Mouse (Mus musculus): Measurements from ENCODE around the gene Rhbdd2.
A peak's percentile ranks its signal among the peaks of the same experiment; 100 is the strongest.
"Not testable (repeated sequence)": the region's sequence is repeated elsewhere in the genome, so short reads cannot be mapped to it uniquely, and the experiment has no call there.

Gene Rhbdd2

DNA sequence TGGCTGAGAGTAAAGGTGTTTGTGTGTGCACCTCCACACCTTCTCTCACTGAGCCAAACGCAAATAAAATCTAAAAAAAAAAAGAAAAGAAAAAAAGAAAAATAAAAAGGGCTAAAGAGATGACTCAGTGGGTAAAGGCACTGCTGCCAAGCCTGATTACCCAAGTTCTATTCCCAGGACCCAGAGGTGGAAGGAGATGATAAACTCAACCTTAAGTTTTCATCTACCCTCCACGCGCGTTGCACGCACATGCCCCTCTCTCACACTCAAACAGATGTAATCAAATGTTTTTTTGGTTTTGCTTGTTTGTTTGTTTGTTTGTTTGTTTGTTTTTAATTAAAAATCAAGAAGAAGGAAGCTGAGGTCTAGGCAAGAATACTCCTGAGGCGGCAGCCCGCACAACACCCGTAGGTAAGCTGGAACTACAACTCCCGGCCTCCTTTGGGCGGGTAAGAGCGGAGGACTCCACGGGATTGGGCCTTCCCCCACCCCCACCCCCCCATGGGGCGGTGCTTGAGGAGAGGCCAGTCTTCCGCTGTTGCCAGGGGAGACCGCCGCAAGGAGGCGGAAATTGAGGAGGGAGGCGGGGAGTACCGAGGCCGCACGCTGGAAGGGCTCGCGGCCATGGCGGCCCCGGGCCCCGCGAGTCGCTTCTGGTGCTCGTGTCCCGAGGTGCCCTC, at the start of gene Rhbdd2:
Rhbdd2 (plus strand) TSS at position 502 of the 680 bp plus-strand sequence.
- DNase-seq (ENCODE audit: low spot score): peak; percentile 98

DNA sequence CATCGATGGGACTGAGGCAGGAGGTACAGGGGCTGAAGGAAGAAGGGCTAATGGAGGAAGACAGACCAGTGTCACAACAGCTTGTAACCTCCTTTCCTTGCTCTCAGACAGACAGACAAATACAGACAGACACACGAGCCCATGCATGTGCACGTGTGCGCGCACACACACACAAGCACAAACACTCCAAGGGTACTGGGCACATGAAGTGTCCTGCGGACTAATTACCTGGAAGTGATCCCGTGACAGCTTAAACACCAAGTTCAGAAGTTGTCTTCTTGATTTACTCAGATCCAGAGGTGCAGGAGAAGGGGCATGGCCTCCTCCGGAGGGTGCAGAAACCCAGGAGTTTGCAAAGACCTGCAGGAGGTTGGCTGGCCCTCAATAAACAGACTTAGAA, 46.7 kb upstream of the Rhbdd2 start:
- DNase-seq (ENCODE audit: low spot score): no peak

DNA sequence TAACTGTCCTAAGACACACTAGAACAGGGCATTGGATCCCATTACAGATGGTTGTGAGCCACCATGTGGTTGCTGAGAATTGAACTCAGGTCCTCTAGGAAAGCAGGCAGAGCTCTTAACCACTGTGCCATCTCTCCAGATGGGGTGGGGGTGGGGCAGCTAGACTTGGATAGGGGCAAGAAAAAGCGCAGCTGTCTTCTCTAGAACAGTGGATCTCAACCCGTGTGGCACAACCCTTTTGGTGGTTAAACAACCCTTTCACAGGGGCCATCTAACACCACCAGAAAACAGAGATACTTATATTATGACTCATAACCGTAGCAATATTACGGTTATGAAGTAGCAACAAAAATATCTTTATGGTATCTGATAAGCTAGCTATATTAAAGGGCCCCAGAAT, 44.7 kb upstream of the Rhbdd2 start:
- no peak for DNase-seq (ENCODE audit: low spot score)

DNA sequence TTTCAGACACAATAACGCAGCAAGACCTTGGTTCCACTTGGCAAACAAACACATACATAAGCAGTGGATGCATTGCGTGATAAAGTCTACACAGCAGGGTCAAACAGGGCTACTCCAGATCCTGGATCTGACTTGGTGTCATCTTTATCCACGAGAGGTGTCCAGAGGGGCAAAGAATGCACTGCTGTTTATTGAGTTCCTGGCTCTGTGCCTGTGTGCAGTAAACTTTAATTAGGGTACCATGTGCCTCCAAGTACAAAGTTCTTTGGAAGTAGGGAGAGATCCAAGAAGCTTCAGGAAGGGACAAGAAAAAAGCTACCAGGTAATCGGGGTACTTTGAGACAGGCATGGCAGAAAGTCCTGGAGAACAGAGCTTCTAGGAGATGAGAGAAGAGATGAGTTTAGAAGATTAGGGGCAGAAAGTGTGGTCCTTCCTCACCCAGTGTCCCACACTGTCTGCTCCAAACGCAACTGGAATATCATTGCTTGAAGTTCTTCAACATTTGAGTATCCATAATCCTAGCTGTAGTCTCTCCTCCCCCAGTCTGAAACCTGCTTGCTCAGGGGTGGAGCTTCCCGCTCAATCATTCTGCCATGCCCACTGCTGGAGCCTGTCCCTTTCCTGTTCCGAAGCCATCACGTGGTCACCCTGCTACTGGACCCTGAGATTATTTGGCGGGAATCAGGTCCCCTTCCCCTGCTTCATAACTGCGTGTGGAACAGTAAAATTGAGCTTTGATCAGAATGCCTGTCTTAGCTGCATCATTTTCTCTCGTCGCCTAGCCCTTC, 42.2 kb upstream of the Rhbdd2 start:
- no peak for DNase-seq (ENCODE audit: low spot score)

DNA sequence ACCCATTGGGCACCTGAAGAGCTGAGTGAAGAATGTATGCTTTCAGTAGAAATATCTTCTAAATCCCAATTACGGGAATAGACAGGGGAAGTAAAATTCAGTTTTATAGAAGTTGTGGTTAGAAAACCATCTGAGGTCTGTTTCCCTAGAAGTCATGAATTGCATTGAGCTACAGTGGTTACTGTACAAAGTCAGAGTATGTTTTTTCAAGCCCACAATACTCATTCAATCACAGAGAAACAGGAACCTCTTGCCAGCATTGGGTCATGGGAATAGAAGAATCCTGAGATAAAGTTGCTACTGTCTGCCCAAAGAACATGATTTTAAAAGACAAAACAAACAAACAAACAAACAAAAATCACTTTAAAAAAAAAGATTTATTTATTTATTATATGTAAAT, 27.8 kb upstream of the Rhbdd2 start:
- DNase-seq (ENCODE audit: low spot score): not testable (repeated sequence)

DNA sequence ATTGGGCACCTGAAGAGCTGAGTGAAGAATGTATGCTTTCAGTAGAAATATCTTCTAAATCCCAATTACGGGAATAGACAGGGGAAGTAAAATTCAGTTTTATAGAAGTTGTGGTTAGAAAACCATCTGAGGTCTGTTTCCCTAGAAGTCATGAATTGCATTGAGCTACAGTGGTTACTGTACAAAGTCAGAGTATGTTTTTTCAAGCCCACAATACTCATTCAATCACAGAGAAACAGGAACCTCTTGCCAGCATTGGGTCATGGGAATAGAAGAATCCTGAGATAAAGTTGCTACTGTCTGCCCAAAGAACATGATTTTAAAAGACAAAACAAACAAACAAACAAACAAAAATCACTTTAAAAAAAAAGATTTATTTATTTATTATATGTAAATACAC, 25.7 kb upstream of the Rhbdd2 start:
- not testable (repeated sequence) for DNase-seq (ENCODE audit: low spot score)

DNA sequence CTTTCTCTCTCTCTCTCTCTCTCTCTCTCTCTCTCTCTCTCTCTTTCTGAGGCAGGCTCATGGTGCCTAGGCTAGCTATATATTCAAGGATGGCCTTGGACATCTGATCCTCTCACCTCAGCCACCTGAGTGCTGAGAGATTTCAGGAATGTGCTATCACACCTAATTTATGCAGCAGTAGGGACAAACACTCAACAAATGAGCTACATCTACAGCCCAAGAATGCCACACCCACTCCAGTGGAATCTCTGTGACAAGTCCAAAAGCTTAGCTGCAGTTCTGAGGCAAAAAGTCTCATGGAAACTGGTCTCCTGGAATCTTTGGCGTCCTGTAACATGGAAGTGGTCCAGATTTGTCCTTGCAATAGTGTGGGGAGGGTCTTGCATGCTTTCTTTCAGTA, 24.8 kb upstream of the Rhbdd2 start:
- DNase-seq (ENCODE audit: low spot score): no peak

DNA sequence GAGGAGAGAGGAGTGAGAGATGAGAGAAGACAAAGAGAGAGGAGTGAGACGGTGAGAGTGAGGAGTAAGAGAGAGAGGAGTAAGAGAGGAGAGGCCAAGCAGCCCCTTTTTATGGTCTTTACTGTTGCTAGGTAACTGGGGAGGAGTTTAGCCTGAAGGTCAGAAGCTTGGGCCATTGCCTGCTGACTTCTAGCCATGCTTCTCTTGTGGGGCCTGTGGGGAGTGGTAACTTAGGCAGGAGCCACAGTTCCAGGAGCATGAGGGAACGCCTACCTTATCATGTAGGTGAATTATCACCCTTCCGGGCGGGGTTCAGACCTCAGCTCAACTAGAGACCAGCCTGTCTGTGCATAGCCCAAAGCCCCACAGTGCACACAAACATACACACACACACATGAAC, 22.6 kb upstream of the Rhbdd2 start:
- DNase-seq (ENCODE audit: low spot score): no peak

DNA sequence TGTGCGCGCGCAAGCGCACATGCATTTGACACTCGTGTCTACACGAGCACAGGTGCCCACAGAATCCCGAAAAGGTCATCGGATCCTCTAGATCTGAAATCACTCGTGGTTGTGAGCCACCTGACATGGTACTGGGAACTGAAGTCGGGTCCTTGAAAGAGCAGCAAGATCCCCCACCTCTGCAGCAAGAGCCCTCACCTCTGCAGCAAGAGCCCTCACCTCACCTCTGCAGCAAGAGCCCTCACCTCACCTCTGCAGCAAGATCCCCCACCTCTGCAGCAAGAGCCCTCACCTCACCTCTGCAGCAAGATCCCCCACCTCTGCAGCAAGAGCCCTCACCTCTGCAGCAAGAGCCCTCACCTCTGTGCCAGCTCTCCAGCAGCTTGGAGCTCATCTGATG, 12.7 kb upstream of the Rhbdd2 start:
- not testable (repeated sequence) for DNase-seq (ENCODE audit: low spot score)

DNA sequence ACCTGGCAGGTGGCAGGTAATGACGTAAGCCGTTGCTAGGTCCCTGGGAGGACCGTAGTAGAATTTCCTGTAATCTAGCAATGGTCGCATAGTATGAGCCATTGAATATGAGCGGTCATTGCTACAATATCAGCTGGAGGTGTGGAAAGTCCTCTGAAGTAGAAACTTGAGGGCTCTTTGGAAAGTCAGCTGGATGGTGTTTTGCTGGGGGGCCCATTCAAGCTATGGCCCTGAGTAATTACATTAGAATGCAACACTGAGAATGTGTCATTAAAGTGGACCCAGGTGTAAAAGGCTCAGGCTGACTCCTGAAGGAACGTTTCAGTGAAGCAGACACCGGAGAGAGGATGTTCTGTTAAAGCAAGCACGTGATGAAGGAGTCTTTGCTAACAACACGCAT, 11.9 kb upstream of the Rhbdd2 start:
- no peak for DNase-seq (ENCODE audit: low spot score)

DNA sequence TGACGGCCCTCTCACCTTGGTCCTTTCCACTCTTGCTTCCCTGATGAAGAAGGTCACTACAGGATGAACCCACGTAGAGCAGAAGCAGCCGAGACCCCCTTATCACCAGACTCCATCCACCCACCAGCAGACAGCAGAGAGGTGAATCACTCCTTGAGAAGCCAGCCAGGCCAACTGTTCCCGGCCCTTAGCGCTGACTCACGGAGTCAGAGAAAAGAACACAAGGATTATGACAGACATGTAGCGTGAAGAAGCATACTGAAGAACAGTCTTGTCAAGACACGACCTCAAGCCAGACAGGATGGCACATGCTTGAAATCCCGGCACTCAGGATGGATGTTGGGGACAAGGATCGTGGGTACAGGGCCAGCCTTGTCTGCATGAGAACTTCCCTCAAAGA, 10.7 kb upstream of the Rhbdd2 start:
- DNase-seq (ENCODE audit: low spot score): no peak

DNA sequence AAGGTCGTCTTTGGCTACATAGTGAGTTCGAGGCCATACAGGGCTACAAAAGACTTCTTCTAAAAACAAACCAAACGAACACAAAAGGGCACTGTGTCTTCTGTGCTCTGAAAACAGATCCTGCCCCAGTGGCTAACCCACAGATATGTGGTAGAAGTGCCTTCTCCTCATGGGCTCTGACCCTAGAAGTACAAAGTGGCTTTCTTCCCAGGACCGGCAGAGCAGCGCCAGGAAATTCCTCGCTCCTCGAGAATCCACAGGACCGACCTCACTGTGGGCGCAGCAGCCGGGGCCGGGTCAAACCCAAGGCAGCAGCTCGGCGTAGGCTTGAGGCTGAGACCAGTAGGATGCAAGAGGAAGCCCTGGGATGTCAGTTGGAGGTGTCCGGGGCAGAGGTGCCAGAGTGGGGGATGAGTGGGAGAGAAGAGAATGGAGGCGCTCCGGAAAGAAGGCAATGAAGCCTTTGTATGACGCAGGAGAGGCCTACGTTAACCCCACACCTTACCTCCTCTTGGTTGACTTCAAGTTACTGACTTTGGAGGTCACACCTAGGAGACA, 9.3 kb upstream of the Rhbdd2 start:
- no peak for DNase-seq (ENCODE audit: low spot score)

DNA sequence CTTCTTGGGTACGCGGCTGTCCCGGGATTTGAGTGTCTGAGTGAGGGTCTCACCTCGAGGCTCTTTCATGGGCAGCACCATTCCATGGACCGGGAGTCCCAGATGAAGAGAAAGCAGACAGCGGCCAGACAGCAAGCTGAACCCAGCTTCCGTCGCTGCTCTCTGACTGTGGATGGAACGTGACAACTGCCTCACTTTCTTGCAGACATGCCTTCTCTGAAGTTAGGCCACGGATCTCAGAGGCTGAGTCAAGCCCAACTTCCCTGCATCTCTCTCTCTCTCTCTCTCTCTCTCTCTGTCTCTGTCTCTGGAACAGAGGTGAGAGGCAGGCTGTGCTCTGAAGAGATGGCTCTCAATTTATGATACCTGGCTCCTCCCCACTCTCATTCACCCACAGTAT, 3.5 kb upstream of the Rhbdd2 start:
- DNase-seq (ENCODE audit: low spot score): no peak

DNA sequence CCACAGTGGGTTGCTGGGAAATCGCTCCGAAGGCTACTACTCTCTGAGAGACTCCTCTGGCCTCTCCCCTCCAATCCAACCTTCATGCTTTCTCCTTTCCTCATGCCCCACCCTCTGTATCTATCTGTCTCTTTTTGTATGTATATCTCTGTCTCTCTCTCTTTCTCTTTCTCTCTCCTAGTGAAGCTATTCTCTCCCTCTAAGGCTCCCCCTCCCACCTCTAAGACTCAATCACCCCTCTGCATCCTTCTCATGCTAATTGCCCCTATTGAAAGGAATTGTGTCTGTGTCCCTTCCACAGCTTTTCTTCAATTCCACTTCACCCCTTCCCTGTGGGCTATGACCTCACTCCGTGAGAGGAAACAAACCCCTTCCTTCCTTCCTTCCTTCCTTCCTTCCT, 3.0 kb upstream of the Rhbdd2 start:
- DNase-seq (ENCODE audit: low spot score): no peak

DNA sequence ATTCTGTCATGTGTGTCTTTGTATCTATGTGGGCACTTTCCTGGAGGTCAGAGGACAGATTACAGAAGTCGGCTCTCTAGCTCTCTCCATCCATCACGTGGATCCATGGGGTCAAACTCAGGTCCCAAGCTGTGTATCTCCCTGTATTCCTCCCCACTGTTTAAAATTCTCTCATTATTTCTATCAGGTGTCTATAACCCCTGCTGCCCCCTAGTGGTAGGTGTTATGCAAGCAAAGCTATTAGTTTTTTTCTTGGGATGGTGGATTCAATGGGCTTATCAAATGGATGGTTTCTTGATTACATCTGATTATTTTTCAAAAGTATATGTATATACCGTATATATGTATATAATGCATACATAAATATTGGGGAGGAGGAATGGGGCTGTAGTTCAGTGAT, 1.8 kb upstream of the Rhbdd2 start:
- no peak for DNase-seq (ENCODE audit: low spot score)

DNA sequence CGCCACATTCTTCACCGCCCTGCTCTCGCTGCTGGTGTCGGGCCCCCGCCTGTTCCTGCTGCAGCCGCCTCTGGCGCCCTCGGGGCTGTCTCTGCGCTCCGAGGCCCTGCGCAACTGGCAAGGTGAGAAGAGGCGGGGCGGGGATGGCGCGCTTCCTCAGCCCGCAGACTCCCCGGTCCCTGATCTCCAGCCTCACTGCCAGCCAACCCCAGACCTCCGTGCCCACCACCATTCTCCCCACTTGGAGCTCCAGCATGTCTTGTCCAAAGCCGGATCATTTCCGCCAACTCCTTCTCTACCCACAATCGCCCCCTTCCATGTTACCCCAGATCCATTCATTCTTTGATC, 353 bp downstream of the Rhbdd2 start:
- DNase-seq (ENCODE audit: low spot score): no peak

DNA sequence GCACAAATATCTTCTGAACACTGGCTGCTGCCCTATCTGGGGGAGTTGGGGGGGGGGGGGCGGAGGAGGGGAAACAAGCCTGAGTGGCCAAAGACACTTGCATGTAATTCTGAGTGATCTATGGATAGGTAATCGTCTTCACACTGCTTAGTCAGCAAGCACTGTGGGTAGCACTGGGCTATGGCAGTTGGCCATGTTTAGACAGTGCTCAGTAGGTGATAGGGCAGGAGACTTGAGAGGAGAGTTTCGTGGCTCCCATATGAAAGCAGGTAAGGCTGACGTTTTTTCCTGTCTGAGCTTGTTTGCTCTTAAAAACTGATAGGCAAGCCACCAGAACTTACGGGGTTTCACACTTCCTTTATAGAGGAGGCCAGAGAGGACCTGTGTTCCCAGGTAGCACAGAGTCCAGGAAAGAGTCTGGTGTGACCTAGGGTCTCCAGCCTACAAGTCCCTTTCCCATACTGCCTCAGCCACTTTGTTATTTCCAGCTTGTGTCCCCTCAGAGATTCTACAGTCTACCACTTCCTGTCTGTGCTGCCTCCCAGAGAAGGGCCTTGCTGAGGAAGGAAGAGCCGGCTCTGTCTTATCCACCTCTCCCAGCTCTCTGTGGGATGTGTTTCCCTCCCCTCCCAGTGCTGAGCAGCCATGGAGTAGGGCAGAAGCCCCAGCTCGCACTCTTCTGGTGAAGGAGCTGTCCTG, 7.5 kb downstream of the Rhbdd2 start:
- no peak for DNase-seq (ENCODE audit: low spot score)

DNA sequence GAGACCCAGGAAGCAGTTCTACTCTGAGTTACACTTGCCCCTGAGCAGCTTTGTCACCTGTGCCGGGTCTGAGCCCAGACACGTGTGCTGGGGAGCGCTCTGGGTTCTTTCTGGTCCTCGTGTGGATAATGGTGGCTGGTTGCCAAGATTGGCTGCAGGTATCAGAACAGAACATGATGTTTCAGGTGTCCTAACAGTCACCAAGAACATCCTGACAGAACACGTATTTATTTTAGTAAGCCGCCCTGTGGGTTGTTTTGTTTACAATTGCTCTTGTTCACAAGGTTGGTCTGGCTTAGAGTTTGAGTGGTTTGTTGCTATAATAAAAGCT, 8.0 kb downstream of the Rhbdd2 start:
- no peak for DNase-seq (ENCODE audit: low spot score)

DNA sequence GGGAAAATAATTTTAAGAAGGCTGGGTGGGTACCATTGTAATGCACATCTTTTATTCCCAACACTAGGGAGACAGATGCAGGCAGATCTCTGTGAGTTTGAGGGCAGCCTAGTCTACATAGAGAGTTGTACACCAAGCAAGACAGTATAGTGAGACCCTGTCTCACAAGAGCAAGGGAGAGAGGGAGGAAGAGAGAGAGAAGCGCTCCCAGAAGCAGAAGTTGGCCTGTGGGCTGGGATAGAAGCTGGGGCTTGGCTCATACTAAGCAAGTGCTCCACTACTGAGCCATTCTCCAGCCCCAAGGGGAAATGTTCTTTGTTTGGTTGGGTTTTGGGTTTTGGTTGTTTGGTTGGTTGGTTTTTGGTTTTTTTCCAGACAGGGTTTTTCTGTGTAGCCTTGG, 8.6 kb downstream of the Rhbdd2 start:
- no peak for DNase-seq (ENCODE audit: low spot score)

DNA sequence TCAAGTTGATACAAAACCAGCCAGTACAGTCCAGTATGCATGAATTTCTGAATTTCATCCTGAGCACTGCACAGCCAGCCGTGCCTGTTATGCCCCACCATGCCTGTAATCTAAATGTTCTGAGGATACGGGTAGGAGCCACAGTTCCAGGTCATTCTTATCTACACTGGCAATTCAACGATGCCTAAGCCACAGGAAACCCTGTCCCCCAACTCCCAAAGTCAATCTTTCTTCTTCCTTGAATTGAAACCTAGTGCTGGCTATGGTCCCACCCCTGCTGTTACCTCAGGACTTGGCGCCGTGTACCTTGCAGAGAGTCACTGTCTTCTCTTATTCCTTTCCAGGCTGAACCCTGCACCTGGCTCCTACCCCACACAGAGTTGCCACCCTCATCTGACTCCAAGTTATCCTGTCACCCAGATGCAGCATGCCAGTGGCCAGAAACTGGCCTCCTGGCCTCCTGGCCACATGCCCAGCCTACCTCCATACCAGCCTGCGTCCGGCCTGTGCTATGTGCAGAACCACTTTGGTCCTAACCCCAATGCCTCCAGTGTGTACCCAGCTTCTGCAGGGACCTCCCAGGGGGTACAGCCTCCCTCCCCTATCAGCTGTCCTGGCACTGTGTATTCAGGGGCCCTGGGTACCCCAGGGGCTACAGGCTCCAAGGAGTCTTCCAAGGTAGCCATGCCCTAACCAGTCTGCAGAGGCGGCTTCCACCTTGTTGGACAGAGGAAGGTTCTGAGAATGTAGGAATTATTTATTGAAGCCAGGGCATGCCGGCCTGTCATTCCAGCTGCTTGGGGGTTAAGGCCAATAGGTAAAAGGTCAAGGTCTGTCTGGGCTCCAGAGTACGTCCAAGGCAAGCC, 10.5 kb downstream of the Rhbdd2 start:
- DNase-seq (ENCODE audit: low spot score): no peak

DNA sequence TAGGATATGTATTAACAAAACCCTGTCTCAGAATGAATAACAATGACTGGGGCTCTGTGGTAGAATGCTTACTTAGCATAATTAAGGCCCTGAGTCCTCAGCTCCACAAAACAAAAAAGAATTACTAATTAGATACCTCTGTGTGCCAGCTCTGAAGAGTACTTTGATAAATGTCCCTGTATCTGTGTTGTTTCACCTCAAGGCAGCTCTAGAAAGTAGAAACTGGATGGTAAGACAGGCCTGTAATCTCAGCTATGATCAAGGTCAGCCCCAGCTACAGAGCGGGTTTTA, 11.1 kb downstream of the Rhbdd2 start:
- DNase-seq (ENCODE audit: low spot score): no peak

DNA sequence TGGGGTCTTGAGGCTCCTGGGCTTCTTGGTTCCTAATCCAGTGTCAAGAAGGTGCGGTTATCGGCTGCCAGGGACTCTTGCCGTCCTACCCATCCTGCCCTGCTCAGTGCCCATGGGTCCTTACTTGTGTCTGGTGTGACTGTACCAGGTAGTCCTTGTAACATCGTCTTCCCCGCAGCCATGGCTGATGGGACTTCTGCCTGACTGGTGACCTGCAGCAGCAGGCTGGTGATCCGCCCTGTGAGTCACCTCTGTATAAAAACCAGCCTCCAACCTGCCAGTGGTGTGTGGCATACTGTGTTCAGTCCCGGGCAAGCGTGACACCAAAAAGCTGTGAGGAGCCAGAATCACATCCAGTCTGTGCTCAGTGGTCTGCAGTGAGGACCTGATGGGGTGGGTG, 11.5 kb downstream of the Rhbdd2 start:
- no peak for DNase-seq (ENCODE audit: low spot score)
